Mouse (Mus musculus): ENCODE results near the gene Wdfy2.
"Not testable (repeated sequence)": the region's sequence is repeated elsewhere in the genome, so short reads cannot be mapped to it uniquely, and the experiment has no call there.

Gene Wdfy2

GRCm38 (mm10) chr14:62878634-62879430 is 41.4 kb downstream of the Wdfy2 start:
- DNase-seq (ENCODE audit: low spot score): no peak

GRCm38 (mm10) chr14:62879497-62879896 is 42.0 kb downstream of the Wdfy2 start:
- DNase-seq (ENCODE audit: low spot score): peak; percentile 18

GRCm38 (mm10) chr14:62880084-62880851 is 42.8 kb downstream of the Wdfy2 start:
- DNase-seq (ENCODE audit: low spot score): no peak

GRCm38 (mm10) chr14:62882061-62882614 is 44.7 kb downstream of the Wdfy2 start:
- no peak for DNase-seq (ENCODE audit: low spot score)

GRCm38 (mm10) chr14:62883551-62883950 is 46.1 kb downstream of the Wdfy2 start:
- DNase-seq (ENCODE audit: low spot score): no peak

- no peak for DNase-seq (ENCODE audit: low spot score)
Observed at GRCm38 (mm10) chr14:62884171-62884570, 46.7 kb downstream of the Wdfy2 start.

- DNase-seq (ENCODE audit: low spot score): no peak
Observed at GRCm38 (mm10) chr14:62884639-62885038, 47.2 kb downstream of the Wdfy2 start.

GRCm38 (mm10) chr14:62885146-62885545 is 47.7 kb downstream of the Wdfy2 start:
- no peak for DNase-seq (ENCODE audit: low spot score)

GRCm38 (mm10) chr14:62891401-62891800 is 53.9 kb downstream of the Wdfy2 start:
- DNase-seq (ENCODE audit: low spot score): no peak

- DNase-seq (ENCODE audit: low spot score): no peak
Observed at GRCm38 (mm10) chr14:62892771-62893641, 55.5 kb downstream of the Wdfy2 start.

- DNase-seq (ENCODE audit: low spot score): not testable (repeated sequence)
Observed at GRCm38 (mm10) chr14:62893642-62894180, 56.2 kb downstream of the Wdfy2 start.

- no peak for DNase-seq (ENCODE audit: low spot score)
Observed at GRCm38 (mm10) chr14:62894924-62895840, 57.7 kb downstream of the Wdfy2 start.

- DNase-seq (ENCODE audit: low spot score): no peak
Observed at GRCm38 (mm10) chr14:62898061-62898460, 60.6 kb downstream of the Wdfy2 start.

- DNase-seq (ENCODE audit: low spot score): no peak
Observed at GRCm38 (mm10) chr14:62907888-62908287, 70.4 kb downstream of the Wdfy2 start.

- no peak for DNase-seq (ENCODE audit: low spot score)
Observed at GRCm38 (mm10) chr14:62908550-62908949, 71.1 kb downstream of the Wdfy2 start.

- no peak for DNase-seq (ENCODE audit: low spot score)
Observed at GRCm38 (mm10) chr14:62910859-62911258, 73.4 kb downstream of the Wdfy2 start.

- no peak for DNase-seq (ENCODE audit: low spot score)
Observed at GRCm38 (mm10) chr14:62915146-62915685, 77.7 kb downstream of the Wdfy2 start.

- DNase-seq (ENCODE audit: low spot score): no peak
Observed at GRCm38 (mm10) chr14:62916488-62917034, 79.1 kb downstream of the Wdfy2 start.

- DNase-seq (ENCODE audit: low spot score): no peak
Observed at GRCm38 (mm10) chr14:62921401-62921800, 83.9 kb downstream of the Wdfy2 start.

GRCm38 (mm10) chr14:62922637-62923036 is 85.2 kb downstream of the Wdfy2 start:
- no peak for DNase-seq (ENCODE audit: low spot score)

Data from ovary, postnatal 10 days (tissue).